Mouse (Mus musculus): ENCODE data around the gene Dynll1. TPM values are rescaled to one million over a fixed set of nuclear protein-coding genes. Genes with fewer than 3 reads are reported as not detected.

Gene Dynll1
- polyA plus RNA-seq, 1 experiment from 2014 or later = 1,146 TPM

DNA sequence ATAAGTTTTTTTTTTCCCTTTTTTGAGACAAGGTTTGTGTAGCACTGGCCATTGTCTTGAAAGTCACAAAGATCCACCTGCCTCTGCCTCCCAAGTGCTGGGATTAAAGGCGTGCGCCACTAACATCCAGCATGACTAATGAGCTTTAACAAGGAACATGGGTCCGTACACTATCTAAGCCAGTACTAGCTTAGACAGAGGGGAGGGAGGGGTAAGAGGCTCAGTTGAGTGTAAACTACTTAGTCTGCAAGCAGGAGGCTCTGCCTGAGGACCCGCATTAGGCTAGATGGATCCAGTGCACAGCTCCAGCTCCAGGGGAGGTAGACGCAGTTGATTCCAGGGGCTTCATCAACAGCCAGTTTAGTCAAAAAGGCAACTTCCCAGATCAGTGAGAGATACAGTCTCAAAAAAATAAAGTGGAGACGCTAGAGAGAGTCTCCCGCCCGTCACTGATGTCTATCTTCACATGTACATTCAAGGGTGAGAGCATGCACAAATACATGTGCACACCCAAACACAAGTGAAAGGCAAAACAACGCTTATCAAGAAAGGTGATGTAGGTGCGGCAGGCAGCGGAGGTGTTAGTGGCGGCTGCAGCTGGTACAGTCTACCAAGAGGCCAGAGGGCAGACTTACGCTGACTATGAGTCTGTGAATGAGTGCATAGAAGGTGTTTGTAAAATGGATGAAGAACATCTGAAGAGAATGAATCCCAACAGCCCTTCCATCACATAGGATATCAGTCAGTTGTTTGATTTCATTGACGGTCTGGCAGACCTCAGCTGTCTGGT, 38.1 kb downstream of the Dynll1 start:
- Histone ChIP-seq H3K4me2 (no peak overlapping the region), H3K36me3 (peaks cover 23% of the 10 kb centered on the region), H3K4me1 (replicated peaks) (peaks cover 25% of the 10 kb centered on the region), H3K9me3 (replicated peaks) (no peaks in the 10 kb centered on the region), H3K27me3 (no peaks in the 10 kb centered on the region), H3K27ac (no peak overlapping the region), H3K4me3 (no peak overlapping the region), H3K9ac (no peak overlapping the region)
- WGBS = 84% methylated on average over 14 of the region's 14 CpGs
- ATAC-seq (replicated peaks; ENCODE audit: insufficient number of reproducible peaks, insufficient read depth, low FRiP score, low read depth) = no peak

DNA sequence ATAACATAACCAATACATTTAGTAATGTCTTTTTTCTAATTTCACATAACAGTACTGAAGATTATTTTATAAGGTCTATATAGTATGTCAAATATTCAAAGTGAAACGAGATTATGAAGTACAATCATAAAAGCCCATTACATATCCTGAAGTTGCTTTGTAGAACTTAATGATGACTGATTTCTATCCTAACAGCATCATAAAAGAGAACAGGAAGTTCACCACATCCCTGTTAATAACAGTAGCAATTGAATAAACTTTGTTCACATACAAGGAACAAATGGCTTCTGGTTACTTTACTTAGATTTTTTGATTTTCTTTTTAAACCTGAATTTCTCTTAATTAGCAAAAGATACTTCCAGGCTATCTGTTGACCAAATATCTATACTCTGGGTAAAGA, 38.9 kb downstream of the Dynll1 start:
- H3K27me3 ChIP-seq = no peaks in the 10 kb centered on the region
- H3K4me1 ChIP-seq (replicated peaks) = peaks cover 17% of the 10 kb centered on the region
- no peak overlapping the region for H3K4me3 ChIP-seq
- H3K9me3 ChIP-seq (replicated peaks) = no peaks in the 10 kb centered on the region
- no peak overlapping the region for H3K27ac ChIP-seq
- ATAC-seq (replicated peaks; ENCODE audit: insufficient number of reproducible peaks, insufficient read depth, low FRiP score, low read depth) = no peak
- WGBS = 83% methylated on average over 1 of the region's 1 CpGs
- H3K9ac ChIP-seq = no peak overlapping the region
- H3K4me2 ChIP-seq = no peak overlapping the region
- peaks cover 31% of the 10 kb centered on the region for H3K36me3 ChIP-seq

DNA sequence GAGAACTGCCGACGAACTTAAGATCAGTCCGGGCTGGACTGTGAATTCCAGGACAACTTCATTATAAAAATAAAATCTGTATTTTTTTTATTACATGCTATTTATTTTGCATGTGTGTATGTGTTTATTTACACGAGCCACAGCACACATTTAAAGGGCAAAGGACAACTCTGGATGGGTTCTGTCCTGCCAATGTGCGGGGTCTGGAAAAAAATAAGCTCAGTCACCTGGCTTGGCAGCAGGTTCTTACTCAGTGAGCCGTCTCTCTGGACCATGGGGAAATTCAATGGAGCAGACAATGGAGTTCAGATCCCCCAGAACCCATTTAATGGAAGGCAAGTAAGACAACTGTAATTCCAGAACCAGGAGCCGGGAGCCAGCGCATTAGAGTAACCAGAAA, 39.7 kb downstream of the Dynll1 start:
- H3K4me2 ChIP-seq = no peak overlapping the region
- no peak overlapping the region for H3K4me3 ChIP-seq
- peaks cover 38% of the 10 kb centered on the region for H3K36me3 ChIP-seq
- no peak overlapping the region for H3K27ac ChIP-seq
- H3K9ac ChIP-seq = no peak overlapping the region
- no peaks in the 10 kb centered on the region for H3K27me3 ChIP-seq
- WGBS = 83% methylated on average over 8 of the region's 8 CpGs
- no peaks in the 10 kb centered on the region for H3K9me3 ChIP-seq (replicated peaks)
- no peak for ATAC-seq (replicated peaks; ENCODE audit: insufficient number of reproducible peaks, insufficient read depth, low FRiP score, low read depth)
- peaks cover 10% of the 10 kb centered on the region for H3K4me1 ChIP-seq (replicated peaks)

DNA sequence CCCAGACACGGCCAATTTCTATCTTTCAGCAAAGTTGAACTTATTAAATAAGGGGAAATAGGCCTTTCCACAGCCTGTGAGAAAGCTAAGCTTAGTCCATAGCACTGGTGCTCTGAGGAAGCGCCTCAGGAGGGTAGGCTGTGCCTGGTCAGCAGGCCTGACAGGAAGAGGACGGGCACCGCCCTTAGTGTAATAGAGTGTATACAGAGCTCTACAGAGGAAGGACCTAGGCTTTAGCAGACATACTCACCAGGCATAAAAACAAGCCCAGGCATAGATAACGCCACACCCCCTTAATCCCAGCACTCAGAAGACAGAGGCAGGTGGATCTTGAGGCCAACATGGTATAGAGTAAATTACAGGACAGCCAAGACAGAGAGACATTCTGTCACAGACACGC, 40.4 kb downstream of the Dynll1 start:
- Histone ChIP-seq H3K4me2 (no peak overlapping the region), H3K4me1 (replicated peaks) (0 out of 2 replicates have a peak, but pooled peaks cover 3% of the 10 kb centered on the region), H3K4me3 (no peak overlapping the region), H3K36me3 (peaks cover 45% of the 10 kb centered on the region), H3K27ac (no peak overlapping the region), H3K27me3 (no peaks in the 10 kb centered on the region), H3K9me3 (replicated peaks) (no peaks in the 10 kb centered on the region), H3K9ac (no peak overlapping the region)
- WGBS = 79% methylated on average over 6 of the region's 6 CpGs
- no peak for ATAC-seq (replicated peaks; ENCODE audit: insufficient number of reproducible peaks, insufficient read depth, low FRiP score, low read depth)

DNA sequence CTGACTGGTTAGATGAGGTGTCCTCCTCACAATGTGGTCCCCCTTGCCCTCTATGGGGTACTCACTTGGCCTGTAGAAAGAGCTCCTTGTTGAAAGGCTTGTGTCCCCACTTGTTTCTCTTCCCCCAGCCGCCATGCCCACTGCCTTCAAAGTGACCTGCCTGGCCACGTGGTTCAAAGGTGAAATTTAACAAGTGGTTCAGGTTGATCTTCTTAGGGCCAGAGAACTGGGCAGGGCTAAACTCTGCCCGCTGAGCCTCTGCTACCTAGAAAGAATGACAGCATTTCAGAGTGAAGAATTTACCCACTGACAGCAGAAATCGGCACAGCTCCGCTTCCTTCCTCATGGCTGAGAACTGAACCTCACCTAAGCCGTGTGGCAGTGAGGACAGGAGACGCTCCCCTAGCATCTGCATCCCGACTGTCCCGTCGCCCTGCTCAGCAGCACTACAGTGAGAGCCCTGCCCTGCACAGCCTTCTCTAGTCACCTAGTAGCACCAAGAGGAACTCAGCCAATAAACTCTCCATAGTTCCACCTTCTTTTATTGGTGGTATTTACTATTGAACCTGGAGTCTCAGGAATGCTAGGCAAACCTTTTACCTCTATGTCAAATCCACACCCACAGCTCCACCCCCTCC, 43.8 kb downstream of the Dynll1 start:
- H3K27ac ChIP-seq = no peak overlapping the region
- H3K9me3 ChIP-seq (replicated peaks) = no peaks in the 10 kb centered on the region
- H3K4me1 ChIP-seq (replicated peaks) = no peaks in the 10 kb centered on the region
- no peak for ATAC-seq (replicated peaks; ENCODE audit: insufficient number of reproducible peaks, insufficient read depth, low FRiP score, low read depth)
- peaks cover 51% of the 10 kb centered on the region for H3K36me3 ChIP-seq
- WGBS = 90% methylated on average over 10 of the region's 10 CpGs
- no peak overlapping the region for H3K4me2 ChIP-seq
- no peak overlapping the region for H3K9ac ChIP-seq
- no peak overlapping the region for H3K4me3 ChIP-seq
- H3K27me3 ChIP-seq = no peaks in the 10 kb centered on the region

DNA sequence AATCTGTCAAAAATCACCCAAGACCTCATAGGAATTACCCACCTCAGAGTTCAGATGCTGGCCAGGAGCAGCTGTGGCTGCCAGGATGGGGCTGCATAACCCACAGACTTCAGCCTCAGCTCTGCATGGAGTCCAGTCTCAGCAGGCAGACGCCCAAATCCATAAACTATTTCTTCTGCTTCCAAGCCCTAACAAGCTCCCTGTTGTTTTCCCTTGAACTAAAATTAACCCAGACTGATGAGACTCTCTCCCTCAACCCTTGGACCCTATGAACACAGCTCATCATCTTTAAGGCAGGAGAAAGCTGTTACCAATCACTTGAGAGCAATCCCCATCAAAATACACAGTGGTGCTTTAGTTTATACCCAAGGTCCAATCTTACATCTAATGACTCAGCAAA, 45.3 kb downstream of the Dynll1 start:
- peaks cover 64% of the 10 kb centered on the region for H3K36me3 ChIP-seq
- no peak overlapping the region for H3K4me2 ChIP-seq
- no peak overlapping the region for H3K9ac ChIP-seq
- H3K9me3 ChIP-seq (replicated peaks) = no peaks in the 10 kb centered on the region
- no peak for ATAC-seq (replicated peaks; ENCODE audit: insufficient number of reproducible peaks, insufficient read depth, low FRiP score, low read depth)
- 76% methylated on average over 1 of the region's 1 CpGs for WGBS
- H3K4me1 ChIP-seq (replicated peaks) = no peaks in the 10 kb centered on the region
- no peaks in the 10 kb centered on the region for H3K27me3 ChIP-seq
- no peak overlapping the region for H3K4me3 ChIP-seq
- no peak overlapping the region for H3K27ac ChIP-seq

Other genes with a start within 250 kb of the Dynll1 start
- 13.5 and 17.4 TPM in 2 replicates for gene Gm10401, start 202.7 kb downstream of the Dynll1 start, polyA plus RNA-seq (2015; fragmentation: Nextera tagmentation; extraction: Ambion mirVana)
- 122 and 123 TPM in 2 replicates for gene Acads, start 181.7 kb downstream of the Dynll1 start, polyA plus RNA-seq (2015; fragmentation: Nextera tagmentation; extraction: Ambion mirVana)
- gene Unc119b, start 166.0 kb downstream of the Dynll1 start, polyA plus RNA-seq (2015; fragmentation: Nextera tagmentation; extraction: Ambion mirVana) = 18.1 and 21.8 TPM in 2 replicates
- gene Mlec, start 142.8 kb downstream of the Dynll1 start, polyA plus RNA-seq (2015; fragmentation: Nextera tagmentation; extraction: Ambion mirVana) = 54.4 and 76.7 TPM in 2 replicates
- gene Cabp1, start 106.6 kb downstream of the Dynll1 start, polyA plus RNA-seq (2015; fragmentation: Nextera tagmentation; extraction: Ambion mirVana) = 0.96 and 1.2 TPM in 2 replicates
- gene Pop5, start 65.2 kb downstream of the Dynll1 start, polyA plus RNA-seq (2015; fragmentation: Nextera tagmentation; extraction: Ambion mirVana) = 56.2 and 60.3 TPM in 2 replicates
- 131 and 156 TPM in 2 replicates for gene Rnf10, start 28.1 kb downstream of the Dynll1 start, polyA plus RNA-seq (2015; fragmentation: Nextera tagmentation; extraction: Ambion mirVana)
- 72.3 and 83.3 TPM in 2 replicates for gene Coq5, start 21.3 kb downstream of the Dynll1 start, polyA plus RNA-seq (2015; fragmentation: Nextera tagmentation; extraction: Ambion mirVana)
- gene Srsf9, start 26.2 kb upstream of the Dynll1 start, polyA plus RNA-seq (2015; fragmentation: Nextera tagmentation; extraction: Ambion mirVana) = 99.0 and 118 TPM in 2 replicates
- gene Gatc, start 40.2 kb upstream of the Dynll1 start, polyA plus RNA-seq (2015; fragmentation: Nextera tagmentation; extraction: Ambion mirVana) = 21.5 and 23.7 TPM in 2 replicates
- 35.2 and 39.2 TPM in 2 replicates for gene Triap1, start 40.2 kb upstream of the Dynll1 start, polyA plus RNA-seq (2015; fragmentation: Nextera tagmentation; extraction: Ambion mirVana)
- gene Cox6a1, start 48.0 kb upstream of the Dynll1 start, polyA plus RNA-seq (2015; fragmentation: Nextera tagmentation; extraction: Ambion mirVana) = 1,326 and 1,479 TPM in 2 replicates
- 2.0 and 3.5 TPM in 2 replicates for gene Msi1, start 128.6 kb upstream of the Dynll1 start, polyA plus RNA-seq (2015; fragmentation: Nextera tagmentation; extraction: Ambion mirVana)
- 0.32 and 0.52 TPM in 2 replicates for gene Pla2g1b, start 165.3 kb upstream of the Dynll1 start, polyA plus RNA-seq (2015; fragmentation: Nextera tagmentation; extraction: Ambion mirVana)
- gene Sirt4, start 183.7 kb upstream of the Dynll1 start, polyA plus RNA-seq (2015; fragmentation: Nextera tagmentation; extraction: Ambion mirVana) = 20.9 TPM in 2 replicates
- gene Pxn, start 205.7 kb upstream of the Dynll1 start, polyA plus RNA-seq (2015; fragmentation: Nextera tagmentation; extraction: Ambion mirVana) = 33.5 and 46.2 TPM in 2 replicates